Mouse (Mus musculus): ENCODE measurements around the gene Bmpr1b.

GRCm38 (mm10) chr3:142106227-142106626 is 63.0 kb downstream of the Bmpr1b start:
- TF ChIP-seq CTCF (IDR thresholded peaks at IDR 0.05; ENCODE audit: low read depth) (no peak), EP300 (optimal IDR thresholded peaks at IDR 0.05) (no peak)

Measured in stomach, postnatal 0 days (tissue).